Mouse (Mus musculus) lung, postnatal 36 days (tissue): Measurements from ENCODE around the gene Pla2g4b.

ENCODE experiments used
- DNase-seq: peaks from one replicate; pipeline ENCODE4 v3.0.0; 2022; ENCODE audit warnings: mixed read lengths

Pla2g4b gene

GRCm38 (mm10) chr2:120017599-120017998, 15.6 kb upstream of the Pla2g4b start:
- DNase-seq: no peak

DNA sequence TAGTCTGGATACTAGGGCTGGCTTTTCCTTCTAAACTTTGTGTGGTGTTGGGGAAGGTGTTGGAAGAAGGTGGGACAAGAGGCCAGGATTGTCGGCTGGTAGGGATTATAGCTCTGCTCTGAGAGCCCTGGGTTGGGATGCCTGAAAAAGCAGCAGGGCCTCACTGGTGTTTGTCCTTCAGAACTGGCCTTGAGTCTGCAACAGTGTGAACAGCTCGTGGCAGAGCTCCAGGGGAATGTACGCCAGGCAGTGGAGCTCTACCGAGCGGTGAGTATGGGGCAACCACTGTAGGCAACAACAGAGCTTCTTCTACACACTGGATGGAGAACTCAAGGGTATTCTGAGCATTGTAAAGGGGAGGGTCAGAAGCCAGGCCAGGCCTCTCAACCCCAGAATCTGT, 8.9 kb upstream of the Pla2g4b start:
- no peak for DNase-seq

- DNase-seq: peak; percentile 95
Measured at GRCm38 (mm10) chr2:120026984-120027949, 6.0 kb upstream of the Pla2g4b start, which contains the start of the genes Jmjd7 and Gm28042. Gene Jmjd7 (plus strand): TSS chr2:120027483. Gene Gm28042 (plus strand): TSS chr2:120027493.

GRCm38 (mm10) chr2:120027950-120028331, 5.3 kb upstream of the Pla2g4b start:
- DNase-seq: no peak

DNA sequence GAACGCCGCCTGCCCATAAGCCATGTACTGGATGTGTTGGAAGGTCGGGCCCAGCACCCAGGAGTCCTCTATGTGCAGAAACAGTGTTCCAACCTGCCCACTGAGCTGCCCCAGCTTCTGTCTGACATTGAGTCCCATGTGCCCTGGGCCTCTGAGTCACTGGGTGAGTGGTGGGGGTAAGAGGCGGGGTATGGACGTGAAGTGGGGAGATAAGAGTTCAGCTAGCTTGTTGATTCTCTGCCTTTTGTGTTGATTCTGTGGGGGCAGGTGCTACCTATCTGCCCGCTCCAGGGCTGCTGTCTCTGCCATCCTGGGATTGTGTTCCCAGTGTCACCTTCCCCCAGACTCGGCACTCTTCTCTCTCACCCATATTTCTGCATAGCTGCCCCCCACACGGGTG, 2.8 kb upstream of the Pla2g4b start:
- no peak for DNase-seq

- peak; percentile 32 for DNase-seq
Measured at GRCm38 (mm10) chr2:120033726-120034125, 509 bp downstream of the Pla2g4b start.

DNA sequence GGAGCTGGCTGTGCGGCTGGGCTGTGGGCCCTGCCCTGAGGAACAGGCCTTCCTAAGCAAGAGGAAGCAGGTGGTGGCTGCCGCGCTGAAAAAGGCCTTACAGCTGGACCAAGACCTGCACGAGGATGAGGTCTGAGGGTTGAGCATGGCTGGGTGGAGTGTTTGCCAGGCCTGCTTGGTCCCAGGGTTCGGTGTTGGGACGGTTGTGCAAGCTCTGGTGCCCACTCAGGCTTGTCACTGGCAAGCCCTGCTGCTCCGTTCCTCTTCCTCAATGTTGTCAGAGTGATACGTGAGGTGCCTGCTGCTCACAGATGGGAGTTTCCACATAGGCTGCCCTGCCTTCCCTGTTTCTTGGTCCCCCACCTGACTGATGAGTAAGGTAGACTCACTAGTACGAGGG, 4.5 kb downstream of the Pla2g4b start:
- DNase-seq: peak; percentile 18

DNA sequence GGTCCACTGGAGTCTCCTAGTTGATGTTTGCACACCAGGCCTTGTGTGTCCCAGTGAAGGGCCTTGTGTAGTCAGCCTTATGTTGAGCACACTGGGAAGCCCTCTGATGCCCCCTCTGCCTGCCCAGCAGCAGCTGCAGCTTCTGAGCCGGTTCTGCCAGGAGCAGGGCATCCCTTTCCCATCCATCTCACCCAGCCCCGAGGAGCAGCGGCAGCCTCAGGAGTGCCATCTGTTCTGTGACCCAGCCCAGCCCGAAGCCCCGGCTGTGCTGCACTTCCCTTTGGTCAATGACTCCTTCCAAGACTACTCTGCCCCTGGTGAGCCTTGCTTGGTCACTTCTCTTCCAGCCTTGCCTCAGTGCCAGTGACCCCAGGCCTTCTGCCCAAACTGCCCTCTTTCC, 7.8 kb downstream of the Pla2g4b start:
- DNase-seq: no peak

GRCm38 (mm10) chr2:120044101-120044603, 10.9 kb downstream of the Pla2g4b start:
- DNase-seq: peak; percentile 69

- no peak for DNase-seq
Measured at GRCm38 (mm10) chr2:120044676-120045075, 11.5 kb downstream of the Pla2g4b start.

DNA sequence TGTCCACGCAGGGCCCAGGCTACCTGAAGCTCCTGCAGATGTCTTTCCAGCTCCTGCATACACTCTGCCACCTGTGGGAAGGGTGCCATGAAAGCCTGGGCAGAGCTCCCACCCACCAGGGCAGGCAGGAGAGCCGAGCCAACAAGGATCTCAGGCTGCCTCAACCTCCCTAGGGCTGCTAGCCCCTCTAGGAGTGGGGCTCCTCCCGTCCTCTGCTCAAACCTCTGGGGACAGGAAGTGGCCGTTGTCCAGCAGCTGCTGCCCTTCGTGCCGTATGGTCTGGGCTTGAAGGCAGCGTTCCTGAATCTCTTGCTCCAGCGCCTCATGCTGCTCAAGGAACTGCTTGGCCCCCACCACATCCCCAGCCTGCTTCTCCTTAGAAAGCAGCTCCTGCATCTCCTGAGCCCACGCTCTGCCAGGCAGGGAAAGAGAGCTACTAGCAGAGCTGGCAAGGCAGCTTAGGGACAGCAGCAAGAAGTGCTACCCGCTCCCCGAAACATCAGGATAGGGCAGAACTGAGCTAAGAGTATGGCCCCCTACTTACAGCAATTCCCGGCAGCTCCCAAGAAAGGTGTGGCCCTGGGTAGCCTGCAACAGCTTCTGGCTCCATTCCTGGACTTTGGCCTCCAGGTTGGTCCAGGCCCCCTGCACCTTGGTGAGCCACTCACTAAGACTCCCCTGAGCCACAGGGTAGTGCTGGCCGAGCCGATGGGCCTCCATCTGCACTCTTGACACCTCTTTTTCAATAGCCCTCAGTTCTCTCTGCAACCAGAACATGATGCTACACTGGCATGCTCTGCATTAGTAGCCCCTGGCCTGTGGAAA, 13.5 kb downstream of the Pla2g4b start:
- DNase-seq: no peak

DNA sequence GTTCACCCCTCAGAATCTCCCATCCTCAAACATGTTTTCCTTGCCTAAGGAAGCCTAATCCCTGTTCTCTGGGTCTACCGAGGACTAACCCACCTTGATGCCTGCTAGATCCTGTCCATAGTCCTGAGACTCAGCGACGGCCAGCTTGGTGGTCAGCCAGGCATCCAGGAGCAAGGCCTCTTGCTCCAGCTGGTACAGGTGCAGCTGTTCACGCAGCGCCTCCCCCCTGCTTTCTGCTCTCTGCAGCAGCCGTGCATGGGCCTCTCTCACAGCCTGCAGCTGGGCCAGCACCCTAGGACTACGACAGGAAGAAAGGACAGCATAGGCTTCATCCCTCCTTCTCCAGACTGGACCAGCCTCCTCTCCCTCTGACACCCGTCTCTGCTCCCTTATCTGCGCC, 15.0 kb downstream of the Pla2g4b start:
- no peak for DNase-seq

- peak; percentile 80 for DNase-seq
Measured at GRCm38 (mm10) chr2:120049632-120050274, 16.5 kb downstream of the Pla2g4b start.

DNA sequence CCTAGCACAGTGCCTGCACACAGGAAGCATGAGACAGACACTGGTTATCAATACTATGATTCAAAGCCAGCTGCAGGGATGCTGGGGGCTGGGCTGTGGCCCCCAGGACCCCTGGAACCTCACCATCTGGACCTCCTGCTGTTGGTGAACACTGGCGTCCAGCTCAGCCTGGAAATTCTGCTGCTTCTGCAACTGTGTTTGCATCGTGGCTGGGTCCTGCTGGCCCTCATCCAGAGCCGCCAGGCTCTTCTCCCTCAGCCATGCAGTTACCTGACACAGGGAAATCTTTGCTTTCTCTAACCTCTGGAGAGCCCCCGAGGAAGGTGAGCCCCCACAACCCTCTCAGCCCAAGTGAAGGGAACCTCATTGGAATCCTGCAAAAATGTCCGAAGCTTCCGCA, 18.2 kb downstream of the Pla2g4b start:
- DNase-seq: no peak

- DNase-seq: no peak
Measured at GRCm38 (mm10) chr2:120054771-120055552, 21.7 kb downstream of the Pla2g4b start.

DNA sequence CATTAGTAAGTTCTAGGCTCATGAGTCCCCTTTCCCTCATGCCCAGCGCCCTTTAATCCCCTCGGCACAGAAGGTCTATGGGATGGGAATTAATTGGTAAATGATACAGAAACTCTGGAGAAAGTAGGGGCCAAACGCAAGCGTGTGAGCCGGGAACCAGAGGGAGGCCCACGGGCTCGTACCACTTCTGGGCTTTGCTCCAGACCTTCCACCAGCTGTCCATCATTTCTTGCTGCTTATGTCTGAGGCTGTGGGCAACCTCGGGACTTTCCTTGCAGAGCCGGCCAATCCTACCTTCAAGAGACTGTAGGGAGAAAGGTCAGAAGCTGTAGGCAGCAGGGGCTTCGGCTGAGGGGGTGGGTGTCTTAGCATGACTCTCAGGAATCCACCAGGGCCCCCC, 22.7 kb downstream of the Pla2g4b start:
- DNase-seq: no peak

DNA sequence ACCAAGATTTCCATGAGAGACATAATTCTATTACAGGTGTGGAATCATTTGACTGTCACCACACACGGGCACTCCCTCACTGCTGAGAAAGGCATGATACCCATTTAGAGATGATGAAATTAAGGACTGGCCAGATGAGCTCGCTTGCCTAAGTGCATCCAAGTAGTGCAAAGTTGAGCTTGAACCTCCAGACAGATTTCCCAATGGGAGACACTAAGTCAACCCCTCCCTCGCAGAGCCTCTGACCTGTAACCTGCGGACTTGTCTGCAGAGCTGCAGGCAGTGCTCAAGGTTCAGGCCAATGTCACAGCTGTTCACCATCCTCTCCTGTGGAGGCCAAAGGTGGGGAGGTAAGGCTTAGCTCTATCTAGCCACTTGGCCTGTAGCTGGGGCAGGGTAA, 25.6 kb downstream of the Pla2g4b start:
- DNase-seq: peak; percentile 45

- peak; percentile 61 for DNase-seq
Measured at GRCm38 (mm10) chr2:120059466-120059865, 26.2 kb downstream of the Pla2g4b start.

GRCm38 (mm10) chr2:120060190-120060589, 27.0 kb downstream of the Pla2g4b start:
- peak; percentile 86 for DNase-seq

- peak; percentile 27 for DNase-seq
Measured at GRCm38 (mm10) chr2:120060651-120061050, 27.4 kb downstream of the Pla2g4b start.

DNA sequence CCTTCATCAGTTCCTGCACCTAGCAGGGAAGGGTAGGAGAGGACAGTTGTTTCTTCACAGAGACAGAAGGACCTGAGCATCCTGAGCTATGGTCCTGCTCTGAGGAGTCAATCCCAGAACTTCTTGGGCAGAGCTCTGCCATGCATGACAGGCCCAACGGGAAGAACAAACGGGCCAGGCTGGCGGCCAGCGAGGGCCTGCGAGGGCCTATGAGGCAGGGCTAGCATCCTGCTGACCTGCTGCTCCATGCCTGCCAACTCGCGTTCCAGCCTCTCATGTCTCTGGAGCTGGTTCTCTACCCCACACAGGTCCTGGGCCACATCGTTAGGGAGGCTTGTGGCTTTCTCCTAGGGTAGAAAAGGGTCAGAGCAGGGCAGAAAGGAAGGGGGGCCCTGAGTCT, 29.0 kb downstream of the Pla2g4b start:
- DNase-seq: no peak

DNA sequence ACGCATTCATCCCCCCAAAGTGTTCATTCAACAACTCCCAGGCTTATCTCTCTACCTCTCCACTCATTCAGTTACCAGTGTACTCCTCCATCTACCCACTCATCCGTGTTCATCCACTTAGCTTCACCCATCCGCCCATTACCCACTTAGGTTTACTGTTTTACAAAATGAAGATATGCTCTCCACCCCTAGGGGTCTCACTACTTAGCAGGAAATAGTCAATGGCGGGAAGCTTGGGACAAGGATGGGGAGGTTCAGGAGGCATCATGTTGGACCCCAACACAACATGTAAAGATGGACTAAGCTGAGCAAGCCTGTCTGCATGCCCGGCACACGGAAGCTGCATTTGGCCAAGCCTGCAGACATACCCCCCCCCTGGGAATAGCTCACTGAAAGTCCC, 31.4 kb downstream of the Pla2g4b start:
- no peak for DNase-seq
